ENCODE assay signal across 7 mouse cellular contexts in the genomic region with DNA sequence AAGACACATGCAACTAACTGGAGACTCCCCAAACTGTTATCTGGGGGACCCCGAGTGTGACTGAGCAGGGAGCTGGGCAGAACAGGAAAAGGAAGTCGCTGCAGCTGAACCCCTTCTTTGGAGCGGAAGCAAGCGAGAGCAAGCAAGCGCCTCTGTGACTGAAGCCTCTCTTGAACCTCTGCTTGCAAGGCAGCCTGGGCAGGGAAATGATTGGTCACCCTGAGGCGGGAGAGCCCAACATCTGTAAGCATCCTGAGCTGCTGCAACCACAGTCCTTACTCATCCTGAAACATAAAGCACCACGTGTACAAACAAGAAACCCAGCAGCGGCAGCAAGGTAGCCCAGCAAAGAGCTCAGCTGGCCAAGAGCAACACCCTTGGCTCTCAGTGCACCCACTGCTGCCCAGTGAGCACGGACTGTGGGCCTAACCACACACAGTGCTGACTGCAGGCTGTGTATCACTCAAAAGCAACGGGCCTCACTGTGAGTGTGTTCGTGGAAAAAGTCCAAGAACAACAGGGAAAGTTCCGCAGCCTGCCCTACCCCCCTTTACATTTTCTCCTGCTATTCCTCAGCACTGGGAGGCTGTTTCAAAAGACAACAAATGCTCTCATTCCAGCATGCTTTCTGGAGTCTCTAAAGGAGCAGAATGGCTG.
DNase-seq lines count a peak whose midpoint lies in the region; ATAC-seq and TF ChIP-seq lines count a peak whose summit lies in the region.

No protein-coding gene starts in this region.

- no peak overlapping the region for H3K4me2 ChIP-seq in kidney, embryonic 16.5 days (replicated peaks; ENCODE audit: low read depth, low read length)
- no peak overlapping the region for H3K4me2 ChIP-seq in midbrain, embryonic 13.5 days (replicated peaks)

- H3K27me3 ChIP-seq in E14TG2a.4 (ENCODE audit: insufficient read depth, low read length): no peaks in the 10 kb centered on the region
- H3K27me3 ChIP-seq in heart, embryonic 10.5 days (ENCODE audit: insufficient read depth, poor library complexity, severe bottlenecking): no peaks in the 10 kb centered on the region
- H3K27me3 ChIP-seq in kidney, embryonic 16.5 days (ENCODE audit: insufficient read depth, low read length): no peaks in the 10 kb centered on the region
- no peaks in the 10 kb centered on the region for H3K27me3 ChIP-seq in midbrain, embryonic 13.5 days

- no peak for TF ChIP-seq CTCF in E14TG2a.4 (conservative IDR thresholded peaks at IDR 0.05; ENCODE audit: low read length)

- peak; percentile 54 for DNase-seq in adipocyte (ENCODE audit: low spot score)
- no peak for DNase-seq in heart, embryonic 10.5 days (ENCODE audit: low spot score)
- DNase-seq in thymus, postnatal 10 days (ENCODE audit: low spot score in 2 of 2): peak; percentile 52 to 55
- DNase-seq in layer of hippocampus, postnatal 25 days (ENCODE audit: extremely low spot score in 1 of 2, low spot score in 1 of 2): no peak

- peak overlapping the region; percentile 83 for H3K27ac ChIP-seq in heart, embryonic 10.5 days
- peak overlapping the region; percentile 94 for H3K27ac ChIP-seq in kidney, embryonic 16.5 days (ENCODE audit: low read length)
- no peak overlapping the region for H3K27ac ChIP-seq in midbrain, embryonic 13.5 days

- 40% methylated on average over 12 of the region's 12 CpGs for WGBS in heart, embryonic 10.5 days
- WGBS in kidney, embryonic 16.5 days: 26% methylated on average over 12 of the region's 12 CpGs
- WGBS in midbrain, embryonic 13.5 days: 16% methylated on average over 12 of the region's 12 CpGs

- H3K9ac ChIP-seq in kidney, embryonic 16.5 days (replicated peaks; ENCODE audit: low read length): no peak overlapping the region
- H3K9ac ChIP-seq in midbrain, embryonic 13.5 days (replicated peaks): no peak overlapping the region; the same call in 1 of the 2 replicates

- peak; percentile 94 for ATAC-seq in kidney, embryonic 16.5 days (ENCODE audit: low FRiP score, low TSS enrichment)
- ATAC-seq in midbrain, embryonic 13.5 days: peak; percentile 64; the same call in 1 of the 2 replicates

- H3K36me3 ChIP-seq in E14TG2a.4 (ENCODE audit: insufficient read depth, low read length): peaks cover 35% of the 10 kb centered on the region
- no peaks in the 10 kb centered on the region for H3K36me3 ChIP-seq in heart, embryonic 10.5 days
- no peaks in the 10 kb centered on the region for H3K36me3 ChIP-seq in kidney, embryonic 16.5 days (ENCODE audit: insufficient read depth, low read length)
- no peaks in the 10 kb centered on the region for H3K36me3 ChIP-seq in midbrain, embryonic 13.5 days

- H3K4me1 ChIP-seq in E14TG2a.4 (replicated peaks; ENCODE audit: low read depth, low read length): peaks cover 59% of the 10 kb centered on the region
- H3K4me1 ChIP-seq in heart, embryonic 10.5 days: peaks cover 40% of the 10 kb centered on the region
- peaks cover 15% of the 10 kb centered on the region for H3K4me1 ChIP-seq in kidney, embryonic 16.5 days (ENCODE audit: insufficient read depth, low read length)
- peaks cover 22% of the 10 kb centered on the region for H3K4me1 ChIP-seq in midbrain, embryonic 13.5 days (replicated peaks)

- no peaks in the 10 kb centered on the region for H3K9me3 ChIP-seq in E14TG2a.4 (ENCODE audit: low read length)
- no peaks in the 10 kb centered on the region for H3K9me3 ChIP-seq in heart, embryonic 10.5 days
- H3K9me3 ChIP-seq in kidney, embryonic 16.5 days (ENCODE audit: low read length): no peaks in the 10 kb centered on the region
- H3K9me3 ChIP-seq in midbrain, embryonic 13.5 days: no peaks in the 10 kb centered on the region

- peak overlapping the region; percentile 58 for H3K4me3 ChIP-seq in E14TG2a.4 (replicated peaks; ENCODE audit: low read length)
- no peak overlapping the region for H3K4me3 ChIP-seq in heart, embryonic 10.5 days
- no peak overlapping the region for H3K4me3 ChIP-seq in kidney, embryonic 16.5 days (ENCODE audit: low read length)
- no peak overlapping the region for H3K4me3 ChIP-seq in midbrain, embryonic 13.5 days (replicated peaks)

Comparison
In these comparisons a context has a peak if more than half of its experiments do, and no peak if none do; other contexts are left out.
1. DNase-seq: peak in adipocyte (single experiment) and thymus, postnatal 10 days (2 of 2); none in heart, embryonic 10.5 days (single experiment) and layer of hippocampus, postnatal 25 days (0 of 2).